Mouse (Mus musculus): ENCODE data around the gene Teddm3.
"Not testable (repeated sequence)": the region's sequence is repeated elsewhere in the genome, so short reads cannot be mapped to it uniquely, and the experiment has no call there.

Teddm3 gene

DNA sequence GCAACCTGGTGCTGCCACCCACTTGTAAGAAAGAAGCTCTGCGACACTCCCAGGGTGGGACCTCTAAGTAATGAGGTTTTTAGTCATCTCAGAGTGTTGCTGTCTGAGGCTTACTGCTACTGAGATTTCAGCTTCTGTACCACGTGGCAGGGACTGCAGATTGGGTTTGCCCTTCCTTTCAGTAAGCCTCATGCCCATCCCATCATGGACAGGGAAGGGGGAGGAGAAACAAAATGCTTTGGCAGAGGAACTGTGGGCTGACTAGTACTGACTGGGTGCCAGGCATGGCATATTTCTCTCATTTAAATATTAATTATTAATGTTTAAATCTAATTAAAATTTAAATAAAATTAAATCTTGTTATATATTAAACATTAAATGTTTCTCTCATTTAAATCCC lies at the start of gene Teddm3:
Teddm3 (minus strand) TSS at position 101 of the 400 bp plus-strand sequence.
- DNase-seq = not testable (repeated sequence)

DNA sequence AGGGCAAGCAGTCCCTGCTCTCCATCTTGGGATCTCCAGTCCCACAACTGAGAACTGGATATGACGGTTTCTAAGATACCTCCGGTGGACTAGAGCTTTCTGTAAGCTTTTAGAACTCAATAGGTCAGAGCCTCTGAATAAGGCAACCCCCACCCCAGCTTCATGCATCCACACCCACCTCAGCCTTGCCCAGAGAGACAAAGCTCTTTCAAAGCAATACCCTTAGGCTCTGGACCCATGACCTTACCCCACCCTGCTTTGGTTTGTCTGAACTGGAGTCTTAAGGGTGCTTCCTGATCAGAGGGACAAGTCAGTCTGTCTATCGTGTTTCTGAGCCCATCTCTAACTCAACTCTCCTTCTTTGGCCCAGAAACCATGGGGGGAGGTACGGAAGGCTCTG lies 48.9 kb upstream of the Teddm3 start:
- DNase-seq = no peak

DNA sequence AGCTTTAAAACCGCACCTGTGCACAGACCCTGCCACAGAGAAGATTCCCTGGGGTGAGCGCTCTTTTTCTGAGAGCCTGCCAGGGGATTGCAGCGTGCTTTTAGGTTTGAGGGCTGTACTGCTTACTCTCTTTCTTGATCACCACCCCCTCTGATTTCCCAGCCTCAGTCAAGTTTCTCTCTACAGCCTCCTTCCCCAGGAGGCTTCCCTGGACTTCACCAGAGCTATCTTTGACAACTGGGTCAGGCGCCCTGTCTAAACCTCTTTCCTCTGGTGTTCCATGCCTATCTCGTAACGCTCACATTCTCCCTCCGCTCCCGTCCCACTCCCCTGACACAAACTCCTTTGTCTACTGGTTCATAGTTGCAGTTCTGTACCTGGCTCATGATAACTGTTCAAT lies 45.6 kb upstream of the Teddm3 start:
- DNase-seq = no peak

DNA sequence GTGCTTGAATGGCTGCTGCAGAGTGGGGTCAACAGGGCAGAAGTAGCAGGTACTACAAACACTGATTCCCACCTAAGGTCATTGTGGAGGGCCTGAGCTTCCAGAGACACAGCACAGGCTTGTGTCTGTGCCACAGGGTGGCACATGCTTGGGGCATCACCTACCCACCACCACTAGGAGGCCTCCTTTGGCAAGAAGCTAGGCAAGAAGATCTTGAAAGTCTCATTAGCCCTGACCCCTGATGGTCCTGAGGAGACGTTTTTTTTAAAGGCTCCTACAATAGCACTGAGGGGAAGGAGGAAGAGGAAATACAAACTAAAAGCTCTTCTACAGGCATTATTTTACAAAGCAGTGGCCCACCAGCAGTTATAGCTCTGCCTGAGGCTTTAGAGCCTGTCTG lies 44.7 kb upstream of the Teddm3 start:
- peak in 1 of 2 experiments; percentile 48 for DNase-seq

DNA sequence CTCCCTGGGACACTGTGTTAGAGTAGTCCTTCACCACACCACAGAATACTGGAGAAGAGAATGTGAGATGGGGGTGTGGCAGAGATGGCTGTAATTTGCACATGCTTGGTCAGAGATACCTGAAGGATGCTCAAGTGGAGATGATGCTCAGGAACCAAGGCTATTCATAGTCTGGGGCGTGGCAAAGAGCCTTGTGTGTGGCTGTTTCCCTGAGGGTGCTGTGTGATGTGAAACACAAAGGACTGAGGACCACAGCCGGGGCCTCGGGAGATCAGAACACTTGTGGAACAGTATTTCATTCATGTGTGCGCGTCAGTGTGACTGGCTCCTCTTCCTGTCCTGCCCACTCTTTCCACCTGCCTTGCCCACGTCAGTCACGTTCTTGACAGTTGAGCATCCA lies 44.2 kb upstream of the Teddm3 start:
- DNase-seq = no peak

DNA sequence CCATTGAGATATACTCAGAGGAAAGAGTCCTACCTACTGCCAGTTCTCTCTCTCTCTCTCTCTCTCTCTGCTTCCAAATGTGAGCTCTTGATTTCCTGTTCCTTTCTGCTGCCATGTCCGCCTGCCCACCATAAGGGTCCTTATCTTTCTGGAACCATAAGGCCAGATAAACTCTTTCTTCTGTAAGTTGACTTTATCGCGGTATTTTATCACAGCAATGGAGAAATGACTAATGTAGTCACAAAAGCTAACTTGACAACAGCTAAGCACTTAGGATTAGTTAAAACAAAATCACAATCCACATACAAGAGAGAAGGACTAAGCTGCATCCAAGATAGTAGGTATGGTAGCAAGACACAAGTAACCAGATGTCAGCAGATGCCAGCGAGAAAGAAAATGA lies 43.7 kb upstream of the Teddm3 start:
- no peak for DNase-seq

DNA sequence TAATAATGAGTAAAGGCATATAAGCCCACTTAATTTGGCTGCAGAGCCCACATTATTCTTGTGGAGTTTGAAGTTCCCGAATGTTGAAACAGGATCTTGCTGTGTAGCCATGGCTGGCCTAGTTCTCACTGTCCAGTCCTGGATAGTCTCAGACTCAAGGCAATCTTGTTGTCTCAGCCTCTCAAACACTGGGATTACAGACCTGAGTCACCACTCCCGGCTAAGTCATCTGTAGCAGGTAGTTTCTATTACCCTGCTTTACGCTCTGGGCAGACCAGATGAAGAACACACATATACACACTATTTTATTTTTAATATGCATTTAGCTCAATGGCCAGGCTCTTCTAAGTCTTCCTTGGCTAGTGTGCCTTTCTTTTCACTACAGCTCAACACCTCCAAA lies 42.8 kb upstream of the Teddm3 start:
- no peak for DNase-seq

DNA sequence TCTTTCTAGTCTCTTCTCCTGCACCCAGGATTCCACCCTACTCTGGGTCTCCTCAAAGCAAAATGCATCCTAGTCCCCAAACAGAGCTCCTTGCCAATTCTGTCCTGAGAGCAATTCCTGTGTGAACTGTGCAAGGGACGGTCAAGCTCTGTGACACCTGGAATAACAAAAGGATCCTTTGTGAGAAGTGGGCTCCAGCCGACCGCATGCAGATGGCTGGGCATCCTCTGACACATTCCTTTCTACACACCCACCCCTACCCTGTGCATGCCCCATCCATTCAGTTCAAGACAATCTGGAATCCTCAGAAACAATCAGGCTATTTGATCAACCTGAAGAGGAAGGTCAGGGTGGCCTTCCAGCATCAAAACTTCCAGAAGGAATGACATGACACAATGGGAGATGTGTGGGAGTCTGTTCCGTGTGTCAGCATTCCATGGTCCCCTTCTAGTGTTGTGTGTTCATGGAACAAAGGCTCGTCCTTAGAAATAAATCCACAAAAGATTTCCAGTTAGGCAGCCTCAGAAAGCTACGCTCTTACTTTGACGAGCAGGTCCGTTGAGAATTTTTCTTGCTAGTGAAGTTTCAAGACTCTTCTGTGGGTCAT lies 41.6 kb upstream of the Teddm3 start:
- no peak for DNase-seq

DNA sequence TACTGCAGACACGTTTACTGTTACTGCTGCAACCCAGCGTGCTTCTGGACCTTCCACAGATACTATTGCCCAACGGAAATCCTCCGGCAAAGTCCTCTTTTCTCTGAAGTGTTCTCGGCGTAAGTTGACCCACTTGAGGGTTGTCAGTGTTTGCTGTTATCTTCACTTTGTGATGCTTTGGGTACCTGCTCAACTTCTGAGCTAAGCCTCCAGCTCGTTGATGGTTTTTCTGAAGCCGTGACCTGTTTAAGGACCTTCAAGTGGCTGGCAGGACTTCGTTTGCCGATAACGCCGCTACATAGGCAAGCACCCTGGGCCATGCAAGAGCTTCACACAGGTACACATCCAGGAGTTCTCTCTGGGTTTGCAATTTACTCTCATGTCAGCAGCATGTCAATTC lies 40.4 kb upstream of the Teddm3 start:
- DNase-seq = no peak

DNA sequence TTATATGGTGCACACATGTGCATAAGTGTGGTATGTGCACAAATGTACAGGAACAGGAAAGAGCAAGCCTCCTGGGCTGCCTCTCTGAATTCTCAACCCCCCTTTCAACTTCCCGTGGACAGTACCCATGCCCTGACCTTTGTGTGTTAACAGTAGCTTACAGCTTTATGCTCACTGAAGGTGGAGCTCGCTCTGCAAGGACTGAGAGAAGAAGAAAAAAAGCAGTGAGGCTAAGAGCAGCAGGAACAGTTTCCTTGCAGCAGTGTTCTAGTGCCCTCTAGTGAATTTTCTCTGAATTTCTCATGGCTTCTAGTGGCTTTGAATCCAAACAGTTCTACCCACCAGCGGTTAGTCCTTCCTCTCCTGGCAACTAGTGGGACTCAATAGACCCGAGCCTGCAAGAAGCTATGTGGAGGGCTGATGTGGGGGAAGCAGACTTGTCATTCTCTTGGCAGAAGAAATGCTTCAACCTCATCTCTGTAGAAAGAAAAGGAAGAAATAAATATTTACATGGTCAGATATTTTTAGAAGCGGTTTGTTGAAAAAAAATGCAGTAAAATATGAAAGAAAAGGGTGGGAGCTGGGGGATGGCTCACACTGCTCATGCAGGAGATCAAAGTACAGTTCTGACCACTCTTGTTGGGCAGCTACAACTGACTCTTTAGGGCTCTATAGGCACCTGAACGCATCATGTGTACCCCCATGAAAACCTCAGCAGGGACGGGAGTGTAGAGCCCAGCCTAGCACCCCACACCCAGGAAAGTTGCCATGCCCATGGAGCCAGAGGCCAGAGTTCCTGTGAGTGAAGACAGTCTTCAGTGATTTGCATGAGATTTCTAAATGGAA lies 38.9 kb upstream of the Teddm3 start:
- peak; percentile 42 to 71 for DNase-seq

DNA sequence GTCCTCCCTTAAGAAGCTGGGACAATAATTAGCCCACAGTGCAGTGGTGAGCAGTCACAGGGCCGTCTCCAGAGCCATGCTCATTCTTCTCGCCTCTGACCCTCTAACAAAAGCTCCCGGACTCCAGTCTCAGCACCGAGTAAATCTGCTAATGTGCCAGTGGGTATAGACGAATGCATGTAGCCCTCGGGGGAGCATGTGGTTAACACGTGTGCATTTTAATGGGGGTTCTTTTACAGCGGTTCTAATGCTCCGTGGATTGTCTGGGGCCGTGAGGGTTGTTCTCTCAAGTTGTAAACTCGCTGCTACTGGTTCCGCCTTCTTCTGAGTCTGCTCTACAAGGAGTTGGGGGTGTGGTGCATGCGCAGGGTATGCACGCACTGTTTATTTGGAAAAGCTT lies 37.8 kb upstream of the Teddm3 start:
- DNase-seq = no peak

DNA sequence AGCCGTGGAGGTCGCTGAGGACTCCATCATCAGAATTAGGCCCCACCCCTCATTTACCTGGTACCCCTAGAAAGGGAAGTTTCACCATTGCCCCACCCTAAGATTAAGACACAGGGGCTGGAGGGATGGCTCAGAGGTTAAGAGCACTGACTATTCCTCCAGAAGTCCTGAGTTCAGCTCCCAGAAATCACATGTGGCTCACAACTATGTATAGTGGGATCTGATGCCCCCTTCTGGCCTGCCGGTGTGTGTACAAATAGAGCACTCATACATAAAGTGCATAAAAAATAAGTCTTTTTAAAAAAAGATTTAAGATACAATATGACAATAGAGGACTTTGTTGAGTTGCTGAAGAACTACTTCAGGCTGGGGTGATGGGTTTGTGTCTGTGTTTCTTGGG lies 34.5 kb upstream of the Teddm3 start:
- peak in 1 of 2 experiments; percentile 61 for DNase-seq

DNA sequence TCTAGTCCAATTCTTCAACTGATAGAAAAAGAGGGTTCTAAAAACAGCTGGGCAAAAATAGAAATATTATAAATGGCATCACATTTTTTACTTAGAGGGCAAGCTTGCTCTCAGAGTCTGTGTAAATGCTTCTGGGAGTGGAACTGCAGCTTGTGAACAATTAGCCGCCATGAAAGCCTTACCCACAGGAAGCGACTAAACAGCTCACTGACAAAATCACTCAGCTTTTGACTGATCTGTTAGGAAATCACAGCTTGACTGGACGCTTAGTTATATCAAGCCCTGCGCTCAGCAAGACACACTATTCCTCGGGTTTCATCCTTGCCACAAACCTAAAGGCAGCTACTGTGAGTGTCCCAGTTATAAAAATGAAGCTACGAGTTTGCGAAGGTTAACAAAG lies 33.8 kb upstream of the Teddm3 start:
- no peak for DNase-seq

DNA sequence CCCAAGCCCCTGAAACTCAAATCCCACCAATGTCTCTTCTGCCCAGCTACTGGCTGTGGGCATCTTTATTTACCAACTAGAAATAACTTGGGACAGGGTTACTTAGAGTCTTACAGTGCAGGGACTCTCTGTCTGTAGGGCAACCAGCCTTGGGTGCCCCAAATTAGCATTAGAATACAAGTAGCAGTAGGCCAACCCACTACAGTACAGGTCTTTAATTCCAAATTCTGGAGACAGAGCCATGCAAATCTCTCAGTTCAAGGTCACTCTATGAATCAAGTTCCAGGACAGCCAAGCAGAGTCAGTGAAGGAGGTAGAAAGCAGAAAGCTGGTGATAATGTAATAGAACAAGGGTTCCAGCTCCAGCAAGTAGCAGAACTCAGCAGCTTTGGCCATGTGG lies 30.9 kb upstream of the Teddm3 start:
- DNase-seq = no peak

DNA sequence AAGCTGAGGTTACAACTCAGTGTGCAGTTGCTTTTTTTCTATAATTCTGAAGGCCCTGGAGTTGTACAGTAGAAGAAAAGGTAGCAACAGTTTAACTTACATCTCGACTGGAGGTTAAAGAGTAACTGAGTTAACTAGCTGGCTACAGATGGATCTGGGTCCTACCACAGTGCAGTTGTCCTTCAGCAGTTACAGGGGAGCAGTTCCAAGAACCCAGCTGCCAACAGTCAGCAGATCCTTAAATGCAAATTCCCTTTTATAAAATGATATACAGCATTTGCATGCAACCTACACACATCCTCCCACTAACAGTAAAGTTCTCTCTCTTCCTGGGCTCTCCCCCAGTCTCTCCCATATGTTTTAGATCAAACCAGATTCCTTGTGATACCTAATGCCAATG lies 28.3 kb upstream of the Teddm3 start:
- peak; percentile 47 to 72 for DNase-seq

DNA sequence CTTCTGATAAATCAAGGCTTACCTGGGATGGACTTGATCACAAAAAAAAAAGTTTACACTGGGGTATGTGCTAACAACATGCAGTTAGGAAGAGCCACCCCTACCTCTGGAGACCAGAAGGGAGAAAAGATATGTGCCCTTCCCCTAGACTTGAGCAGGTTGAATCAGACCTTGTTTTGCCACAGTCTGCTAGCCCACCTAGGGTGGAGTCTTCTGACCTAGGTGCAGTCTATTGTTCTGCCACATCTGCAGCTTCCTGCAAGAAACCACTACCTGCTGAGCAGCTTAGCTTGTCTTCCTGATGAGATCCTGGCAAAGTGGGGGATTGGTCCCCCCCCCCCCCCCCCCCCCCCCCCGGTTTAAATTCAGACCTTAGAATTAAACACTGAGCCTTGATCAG lies 21.4 kb upstream of the Teddm3 start:
- DNase-seq = no peak

DNA sequence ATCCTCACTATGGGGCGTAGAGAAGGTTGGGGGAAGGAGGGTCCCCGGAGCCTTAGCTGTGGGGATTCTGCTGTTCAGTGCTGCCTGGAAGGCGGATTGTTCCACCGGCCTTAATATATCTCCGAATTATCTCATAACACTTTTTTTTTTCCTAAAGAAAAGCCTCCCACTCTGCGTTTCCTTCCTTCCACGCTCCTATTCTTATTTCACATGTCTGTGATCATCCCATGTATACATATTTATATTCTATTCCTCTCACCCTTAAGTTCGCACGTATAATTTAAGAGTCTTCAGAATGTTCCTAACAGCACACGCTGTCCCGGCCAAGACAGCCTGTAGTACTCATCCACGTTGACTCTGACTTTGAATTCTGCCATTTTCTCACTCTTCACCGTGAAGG lies 14.9 kb upstream of the Teddm3 start:
- DNase-seq = no peak

DNA sequence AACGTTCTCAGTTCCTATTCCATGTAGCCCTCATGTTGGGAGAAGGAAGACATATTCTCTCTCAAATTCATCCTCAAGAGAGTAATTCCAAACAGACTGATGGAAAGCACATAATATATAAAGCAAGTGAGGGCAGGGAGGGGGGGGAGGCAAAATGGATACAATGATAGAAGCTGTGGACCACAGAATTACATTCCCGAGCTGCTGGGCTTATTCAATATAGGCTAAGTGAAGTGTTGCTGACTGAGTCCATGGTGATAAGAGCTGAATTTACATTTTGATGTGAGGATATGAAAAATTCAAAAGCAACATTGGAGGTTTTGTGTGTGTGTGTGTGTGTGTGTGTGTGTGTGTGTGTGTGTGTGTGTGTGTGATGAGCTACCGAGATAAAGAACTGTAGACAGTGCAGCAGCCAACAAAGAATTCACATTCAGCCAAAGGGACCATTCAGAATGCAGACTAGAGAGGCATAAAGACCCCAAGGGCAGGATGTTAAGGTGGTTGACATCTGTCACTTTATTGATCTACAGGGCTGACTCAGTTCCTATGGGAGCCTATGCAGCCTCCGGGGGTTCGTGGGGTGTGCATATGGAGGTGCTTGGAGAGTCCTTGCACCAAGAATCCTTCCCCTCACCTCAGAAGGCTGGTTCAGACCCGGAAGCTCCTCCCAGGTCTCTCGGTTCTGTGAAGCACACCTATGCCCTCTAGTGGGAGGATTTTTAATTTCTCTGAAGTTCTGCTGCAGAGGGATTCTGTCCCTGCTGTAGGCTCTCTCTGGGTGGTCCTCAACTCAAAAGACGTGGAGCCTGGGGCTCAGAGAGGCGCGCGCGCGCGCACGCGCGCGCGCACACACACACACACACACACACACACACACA lies 11.8 kb upstream of the Teddm3 start:
- not testable (repeated sequence) for DNase-seq

DNA sequence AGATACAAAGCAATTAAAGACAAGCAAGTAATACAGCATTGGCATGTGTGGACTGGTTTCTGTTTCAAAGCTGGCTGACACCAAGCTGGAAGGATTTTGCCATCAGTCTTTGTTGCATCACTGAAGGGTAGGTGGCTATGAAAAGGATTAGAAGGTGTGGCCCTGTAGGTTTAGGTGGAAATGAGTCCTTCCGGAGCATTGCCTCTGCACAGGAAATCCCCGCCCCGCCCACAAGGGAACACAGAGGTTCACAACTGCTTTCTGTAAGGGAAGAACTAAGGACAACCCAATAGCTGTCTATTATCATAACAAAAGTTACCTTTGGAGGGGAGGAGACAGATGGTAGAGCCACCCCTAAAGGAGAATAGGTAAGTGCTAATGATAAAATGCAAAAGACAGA lies 9.6 kb upstream of the Teddm3 start:
- not testable (repeated sequence) for DNase-seq

DNA sequence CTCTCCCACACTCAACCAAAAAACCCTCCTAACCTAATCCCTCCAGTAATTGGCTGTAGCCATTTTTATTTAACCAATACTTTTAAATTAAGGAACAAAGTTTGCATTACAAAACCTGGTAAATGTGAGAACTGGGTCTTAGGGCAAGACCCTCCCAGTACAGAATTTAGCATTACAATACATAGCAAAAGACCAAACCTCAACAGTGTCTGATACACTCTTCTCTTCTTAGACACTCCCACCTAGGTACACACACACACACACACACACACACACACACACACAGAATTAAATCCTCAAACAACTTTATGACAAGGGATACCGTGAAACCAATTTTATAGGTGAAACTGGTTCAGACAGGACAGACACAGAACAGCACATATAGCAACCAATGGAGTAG lies 5.4 kb upstream of the Teddm3 start:
- not testable (repeated sequence) for DNase-seq

DNA sequence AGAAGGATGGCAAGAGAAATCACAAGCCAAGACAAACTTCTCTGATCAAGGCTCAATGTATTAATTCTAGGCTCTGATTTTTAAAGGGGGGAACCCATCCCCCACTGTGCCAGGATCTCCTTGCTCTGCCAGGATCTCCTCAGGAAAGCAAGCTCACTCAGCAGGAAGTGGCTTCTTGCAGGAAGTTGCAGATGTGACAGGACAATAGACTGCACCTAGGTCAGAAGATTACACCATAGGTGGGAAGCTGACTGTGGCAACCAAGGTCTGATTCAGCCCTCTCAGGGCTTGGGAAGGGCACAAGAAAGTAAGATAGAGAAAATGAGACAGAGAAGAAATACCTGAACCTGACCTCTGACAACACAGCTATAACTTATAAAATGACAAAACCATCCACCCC lies 2.5 kb upstream of the Teddm3 start:
- not testable (repeated sequence) for DNase-seq

DNA sequence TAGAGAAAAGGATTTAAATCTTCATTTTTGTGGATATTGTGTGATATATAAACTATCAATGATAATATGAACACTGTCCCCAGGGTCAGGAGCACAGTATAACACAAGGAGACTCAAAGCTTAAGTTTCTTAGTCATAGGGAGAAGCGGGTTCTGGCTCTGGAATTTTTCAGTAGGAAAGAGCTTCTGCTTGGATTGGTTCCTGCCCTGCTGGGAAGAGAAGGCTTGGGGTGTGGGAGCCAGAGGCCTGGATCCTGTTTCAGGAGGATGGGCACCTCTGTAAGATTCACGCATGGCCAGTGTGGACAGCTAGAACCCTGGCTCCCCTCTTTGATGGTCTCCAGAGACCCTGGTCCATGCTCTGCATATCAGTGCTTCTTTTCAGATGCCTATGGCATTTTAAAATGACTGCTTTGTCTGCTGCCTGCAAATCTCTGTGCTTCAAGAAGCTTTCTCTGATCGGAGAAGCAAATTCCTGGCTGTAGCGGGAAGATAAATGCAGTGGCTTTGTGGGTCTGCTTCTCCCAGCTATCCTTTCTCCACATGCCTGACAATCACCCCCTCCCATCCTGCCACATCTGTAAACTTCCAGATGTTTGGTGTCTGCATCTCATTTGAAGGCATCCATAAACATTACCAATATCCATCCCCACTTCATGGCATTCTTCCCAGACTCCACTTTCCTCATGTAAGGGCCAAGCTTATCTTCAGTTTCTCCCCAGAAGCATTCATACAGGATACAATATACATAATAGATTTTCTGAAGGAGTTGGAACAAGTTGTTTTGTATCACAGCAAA lies 2.0 kb downstream of the Teddm3 start:
- no peak for DNase-seq

DNA sequence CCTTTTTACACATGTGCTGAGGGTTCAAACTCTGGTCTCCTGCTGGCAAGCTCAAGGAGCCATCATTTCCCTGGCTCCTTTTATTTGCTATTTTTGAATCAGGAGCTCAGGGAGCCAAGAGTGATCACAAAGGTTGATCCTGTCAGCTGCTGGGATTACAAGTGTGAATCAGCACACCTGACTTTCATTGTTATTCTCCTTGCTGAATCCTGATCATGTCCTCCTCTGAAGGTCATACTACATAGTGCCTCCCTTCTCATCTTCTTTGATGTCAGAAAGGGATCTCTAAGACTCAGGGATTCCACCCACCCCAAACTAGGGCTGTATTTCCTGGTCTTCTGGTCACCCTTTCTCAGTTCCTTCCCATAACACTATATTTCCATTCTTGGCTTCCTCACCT lies 3.9 kb downstream of the Teddm3 start:
- DNase-seq = no peak

Measured in kidney, postnatal 36 days (tissue).